Mouse (Mus musculus): ENCODE data around the gene Prom1.

DNA sequence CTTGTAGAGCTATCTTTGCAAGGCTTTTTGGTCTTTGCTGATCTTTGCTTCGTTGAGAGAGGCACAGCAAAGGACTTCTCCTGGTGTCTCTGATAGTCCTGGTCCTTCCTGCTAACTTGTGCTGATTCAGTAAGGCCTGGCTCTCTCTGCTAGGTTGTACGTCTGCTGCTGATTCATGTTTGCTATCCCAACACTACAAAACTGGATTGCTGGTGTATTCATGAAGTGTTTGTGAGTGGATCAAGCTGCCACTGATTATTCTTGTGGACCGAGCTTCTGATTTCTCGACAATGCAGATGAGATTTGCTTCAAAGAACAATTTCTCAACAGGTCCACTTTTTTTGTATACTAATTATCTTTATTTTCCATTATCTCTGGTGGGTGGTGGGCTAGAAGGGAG is 6.3 kb upstream of the Prom1 start:
- TF ChIP-seq CTCF (IDR thresholded peaks at IDR 0.05) = no peak
- no peak for TF ChIP-seq POLR2A (IDR thresholded peaks at IDR 0.05; ENCODE audit: insufficient read depth, low read depth, low read length)

All from heart, adult 2 months (tissue).